Mouse (Mus musculus) MEL-GATA-1-ER (cell line): Measurements from ENCODE around the gene Tapt1.
"Not testable (repeated sequence)": the region's sequence is repeated elsewhere in the genome, so short reads cannot be mapped to it uniquely, and the experiment has no call there.

Experiments used
- DNase-seq: peaks from one replicate; pipeline ENCODE4 v3.0.0-alpha.2; 2012; ENCODE audit warnings: low read depth; ENCODE audit errors: extremely low read depth

Tapt1 gene

DNA sequence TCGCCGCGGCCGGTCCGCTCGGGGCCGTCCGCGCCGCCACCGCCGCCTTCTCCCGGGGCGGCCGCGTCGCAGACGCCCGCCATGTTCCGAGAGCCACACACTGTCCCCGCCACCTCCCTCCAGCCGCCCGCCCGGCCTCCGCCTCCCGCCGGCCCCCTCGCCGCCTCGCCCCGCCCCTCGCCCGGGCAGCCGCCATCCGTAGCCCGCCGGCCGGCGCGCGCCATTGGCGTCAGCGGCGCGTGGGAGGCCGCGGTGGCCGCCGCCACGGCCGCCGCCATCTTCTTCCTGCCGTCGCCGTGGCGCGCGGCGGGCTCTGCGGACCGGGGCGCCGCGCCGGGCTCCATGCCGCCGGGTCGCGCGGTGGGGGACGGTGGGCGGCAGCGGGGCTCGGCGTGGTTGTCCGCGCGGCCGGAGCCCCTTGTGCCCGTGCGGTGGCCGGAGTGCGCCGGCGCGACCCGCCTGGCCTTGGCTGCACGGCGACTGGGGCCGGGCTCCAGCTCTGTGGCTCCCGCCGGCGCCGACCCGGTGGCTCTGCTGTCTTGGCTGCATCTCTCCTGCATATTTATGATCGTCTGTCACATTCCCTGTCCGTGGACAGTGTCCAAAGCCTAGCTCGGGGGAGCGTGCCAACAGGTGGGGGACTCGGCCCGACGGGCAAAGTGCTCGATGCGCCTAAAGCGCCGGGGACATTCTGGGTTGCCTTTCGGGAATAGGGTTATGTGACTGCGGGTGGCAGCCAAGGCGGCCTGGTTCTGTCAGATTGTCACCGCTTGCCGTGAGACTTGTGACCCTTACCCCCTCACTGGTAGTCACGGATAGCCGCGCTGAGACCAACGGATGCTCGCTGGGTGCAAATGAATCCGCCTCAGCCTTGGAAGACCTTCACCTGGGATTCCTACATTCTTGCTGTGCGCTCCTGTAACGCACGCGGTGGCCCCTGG is at the start of gene Tapt1:
Gene Tapt1 (minus strand): TSS at position 106 of the 941 bp plus-strand sequence.
- DNase-seq = no peak

DNA sequence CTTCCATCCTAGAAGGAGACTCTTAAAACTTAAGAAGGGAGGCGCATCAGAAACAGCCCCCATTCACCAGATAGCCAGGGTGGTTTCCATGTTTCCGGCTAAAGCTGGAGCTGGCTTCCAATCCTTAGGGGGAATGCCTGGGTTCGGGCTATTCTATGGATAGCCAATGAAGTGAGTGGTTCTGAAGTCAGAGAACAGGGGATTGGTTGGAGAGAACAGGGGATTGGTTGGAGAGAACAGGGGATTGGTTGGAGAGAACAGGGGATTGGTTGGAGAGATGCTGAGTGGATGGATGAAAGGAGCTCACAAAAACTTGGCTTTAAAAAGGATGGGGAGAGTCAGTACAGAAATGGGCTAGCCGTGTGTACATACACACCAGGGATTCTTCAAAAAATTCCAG is 45.1 kb upstream of the Tapt1 start:
- DNase-seq = no peak

DNA sequence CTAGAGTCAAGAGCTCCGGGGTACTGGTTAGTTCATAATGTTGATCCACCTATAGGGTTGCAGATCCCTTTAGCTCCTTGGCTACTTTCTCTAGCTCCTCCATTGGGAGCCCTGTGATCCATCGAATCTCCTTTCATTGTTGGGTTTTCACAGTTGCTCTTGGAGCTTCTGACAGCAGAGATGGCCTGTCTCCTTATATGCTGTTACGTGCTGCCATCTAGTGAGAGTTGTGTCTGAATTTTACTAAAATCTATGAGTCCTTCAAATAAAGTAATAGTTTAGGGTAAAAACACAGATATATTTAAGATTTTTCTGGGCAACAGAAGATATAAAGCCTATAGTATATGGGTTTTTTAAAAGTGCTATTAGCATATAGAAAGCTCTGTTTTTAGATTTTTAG is 42.1 kb upstream of the Tapt1 start:
- DNase-seq = not testable (repeated sequence)

DNA sequence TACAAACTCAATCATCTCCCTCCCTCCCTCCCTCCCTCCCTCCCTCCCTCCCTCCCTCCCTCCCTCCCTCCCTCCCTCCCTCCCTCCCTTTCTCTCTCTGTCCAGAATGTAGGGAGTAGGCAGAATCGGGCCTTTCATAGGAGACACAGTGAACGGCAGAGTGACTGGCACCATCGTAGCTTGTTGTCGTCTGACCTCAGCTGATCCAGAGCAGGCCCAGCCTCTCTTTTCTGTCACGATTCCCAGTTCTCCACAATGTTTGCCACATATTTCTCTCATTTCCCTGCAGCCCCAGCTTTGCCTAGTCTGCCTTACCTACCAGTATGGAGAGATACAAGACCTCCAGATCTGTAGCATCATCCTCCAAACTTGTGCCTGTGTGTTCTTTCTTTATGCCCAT is 35.3 kb upstream of the Tapt1 start:
- DNase-seq = no peak

DNA sequence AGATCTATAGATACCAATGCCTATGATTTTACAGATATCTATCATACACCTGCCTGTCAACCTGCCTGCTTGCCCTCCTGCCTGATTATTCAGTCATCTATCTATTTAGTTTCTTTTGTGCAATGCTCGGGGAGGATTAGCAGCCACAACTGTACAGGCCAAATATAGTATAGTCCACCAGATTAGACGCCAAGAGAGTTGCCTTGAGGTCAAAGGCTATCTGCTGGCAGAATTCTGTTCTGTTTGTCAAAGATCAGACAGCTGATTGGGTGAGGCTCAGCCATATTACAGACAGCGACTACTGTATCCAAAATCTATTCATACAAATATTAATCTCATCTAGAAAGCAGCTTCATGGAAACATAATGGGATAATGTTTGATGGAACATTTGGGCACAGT is 34.7 kb upstream of the Tapt1 start:
- no peak for DNase-seq

DNA sequence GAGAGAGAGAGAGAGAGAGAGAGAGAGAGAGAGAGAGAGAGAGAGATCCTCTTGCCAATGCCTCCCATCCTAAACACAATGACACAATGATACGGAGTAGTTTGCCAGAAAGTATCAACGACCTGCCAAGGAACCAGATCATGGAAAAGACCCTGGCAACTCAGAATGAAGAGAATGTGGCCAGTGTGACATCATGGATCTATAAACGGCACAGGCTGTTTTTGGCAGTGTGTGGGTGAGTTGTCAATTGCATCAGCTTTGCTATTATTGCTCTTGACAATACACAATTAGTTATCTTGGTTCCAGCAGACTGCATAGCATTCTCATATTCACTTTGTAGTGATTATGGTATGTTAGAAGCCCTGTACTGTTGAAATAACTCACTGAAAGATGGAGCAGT is 33.3 kb upstream of the Tapt1 start:
- DNase-seq = no peak

DNA sequence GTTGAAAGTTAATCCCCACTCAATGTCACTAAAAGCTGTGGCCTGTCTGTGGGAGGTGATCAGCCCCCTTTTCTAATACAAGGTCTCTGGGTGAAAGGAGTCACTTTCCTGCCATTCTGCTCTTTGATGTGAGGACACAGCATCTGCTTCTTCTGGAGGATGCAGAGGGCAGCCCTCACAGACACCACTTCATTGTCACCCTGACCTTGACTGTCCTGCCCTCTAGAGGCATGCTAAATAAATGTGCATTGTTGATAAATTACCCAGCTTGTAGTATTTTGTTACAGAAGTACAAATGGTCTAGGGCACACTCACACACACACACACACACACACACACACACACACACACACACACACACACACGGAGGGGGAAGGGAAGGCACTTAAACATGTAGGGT is 31.7 kb upstream of the Tapt1 start:
- no peak for DNase-seq

DNA sequence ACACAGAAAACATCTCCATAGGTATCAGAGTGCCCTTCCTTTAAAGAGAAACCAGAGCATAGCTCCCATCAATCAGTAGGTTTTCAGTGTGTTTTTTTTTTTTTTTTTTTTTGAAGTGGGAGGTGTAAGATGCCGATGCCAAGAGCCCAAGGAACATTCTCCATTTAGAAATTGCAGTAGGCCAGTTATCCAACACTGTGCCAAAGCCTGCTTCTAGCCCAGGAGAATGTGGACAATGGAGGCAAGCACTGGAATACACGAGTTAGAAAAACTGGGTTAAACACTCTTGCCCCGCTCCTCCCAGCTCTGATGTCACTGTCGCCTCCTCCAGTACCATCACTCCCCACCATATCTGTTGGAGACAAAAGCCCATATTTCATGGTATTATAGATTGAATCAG is 31.0 kb upstream of the Tapt1 start:
- no peak for DNase-seq

DNA sequence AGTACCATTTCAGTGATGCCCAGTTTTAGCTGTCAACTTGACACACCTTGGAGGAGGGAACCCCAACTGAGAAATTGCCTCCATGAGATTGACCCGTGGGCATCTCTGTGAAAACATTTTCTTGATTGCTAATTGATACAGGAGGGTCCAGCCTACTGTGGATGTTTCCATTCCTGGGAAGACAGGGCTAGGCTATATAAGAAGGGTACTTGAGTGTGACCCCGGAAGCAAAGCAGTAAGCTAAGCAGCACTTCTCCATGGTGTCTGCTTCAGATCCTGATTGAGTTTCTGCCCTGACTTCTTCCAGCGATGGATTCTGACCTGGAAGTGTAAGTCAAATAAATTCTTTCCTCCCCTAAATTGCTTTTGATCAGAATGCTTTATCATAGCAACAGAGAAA is 30.1 kb upstream of the Tapt1 start:
- no peak for DNase-seq

DNA sequence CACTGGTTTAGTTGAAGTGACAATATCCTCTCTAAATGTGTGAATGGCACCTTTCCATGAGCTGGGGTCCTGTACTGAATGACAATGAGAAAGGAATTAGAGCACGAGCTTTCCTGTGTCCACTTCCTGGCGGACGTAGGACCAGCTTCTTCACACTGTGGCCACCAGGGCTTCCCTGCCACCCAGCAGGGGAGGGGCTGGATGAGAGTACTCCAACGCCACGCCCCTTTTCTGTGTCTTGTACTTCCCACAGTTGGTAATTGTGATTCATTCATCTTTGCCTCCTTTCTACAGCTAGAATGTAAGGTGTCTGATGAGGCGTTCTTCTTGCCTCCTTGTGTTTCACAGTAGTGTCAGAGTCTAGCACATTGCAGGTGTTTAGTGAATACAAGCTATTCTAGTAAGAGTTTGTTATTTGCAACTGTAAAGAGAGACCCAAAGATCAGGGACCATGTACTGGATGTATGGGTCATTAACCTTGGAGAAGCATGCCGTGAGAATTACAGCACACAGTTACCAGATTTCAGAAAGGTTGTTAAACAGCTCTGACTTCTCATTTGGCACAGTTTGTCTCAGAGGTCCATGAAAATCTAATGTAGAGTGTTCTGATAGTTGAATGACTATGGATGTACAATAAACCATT is 29.5 kb upstream of the Tapt1 start:
- DNase-seq = no peak

DNA sequence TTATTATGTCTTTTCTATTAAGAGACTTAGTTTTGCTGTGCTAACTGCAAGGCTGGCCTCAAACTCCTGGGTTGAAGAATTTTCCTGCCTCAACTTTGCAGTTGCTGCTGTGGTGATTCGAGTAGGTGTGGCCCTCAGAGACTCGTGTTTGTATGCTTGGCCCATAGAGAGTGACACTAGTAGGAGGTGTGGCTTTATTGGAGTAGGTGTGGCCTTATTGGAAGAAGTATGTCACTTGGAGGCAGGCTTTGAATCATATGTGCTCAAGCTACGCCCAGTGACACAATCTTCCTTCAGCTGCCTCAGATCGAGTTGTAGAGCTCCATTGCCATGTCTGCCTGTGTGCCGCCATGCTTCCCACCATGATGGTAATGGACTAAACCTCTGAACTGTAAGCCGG is 27.0 kb upstream of the Tapt1 start:
- no peak for DNase-seq

DNA sequence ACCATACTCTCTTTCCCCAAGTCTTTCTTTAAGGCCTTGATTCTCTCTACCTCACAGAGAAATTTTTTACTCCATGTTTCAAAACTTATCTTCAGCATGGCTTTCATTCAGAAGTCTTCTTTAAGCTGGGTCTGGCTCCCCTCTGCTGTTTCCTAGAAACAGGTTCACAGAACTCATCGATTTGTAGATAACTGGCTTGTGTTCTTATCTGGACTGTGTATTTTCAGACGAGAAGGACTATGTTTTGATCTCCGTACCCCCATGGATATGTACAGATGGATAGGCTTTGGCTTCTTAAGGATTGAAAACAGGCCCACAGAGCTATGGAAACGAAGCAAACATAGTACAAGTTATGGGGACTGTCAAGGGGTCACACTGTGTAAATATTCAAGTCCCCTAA is 26.0 kb upstream of the Tapt1 start:
- DNase-seq = no peak

DNA sequence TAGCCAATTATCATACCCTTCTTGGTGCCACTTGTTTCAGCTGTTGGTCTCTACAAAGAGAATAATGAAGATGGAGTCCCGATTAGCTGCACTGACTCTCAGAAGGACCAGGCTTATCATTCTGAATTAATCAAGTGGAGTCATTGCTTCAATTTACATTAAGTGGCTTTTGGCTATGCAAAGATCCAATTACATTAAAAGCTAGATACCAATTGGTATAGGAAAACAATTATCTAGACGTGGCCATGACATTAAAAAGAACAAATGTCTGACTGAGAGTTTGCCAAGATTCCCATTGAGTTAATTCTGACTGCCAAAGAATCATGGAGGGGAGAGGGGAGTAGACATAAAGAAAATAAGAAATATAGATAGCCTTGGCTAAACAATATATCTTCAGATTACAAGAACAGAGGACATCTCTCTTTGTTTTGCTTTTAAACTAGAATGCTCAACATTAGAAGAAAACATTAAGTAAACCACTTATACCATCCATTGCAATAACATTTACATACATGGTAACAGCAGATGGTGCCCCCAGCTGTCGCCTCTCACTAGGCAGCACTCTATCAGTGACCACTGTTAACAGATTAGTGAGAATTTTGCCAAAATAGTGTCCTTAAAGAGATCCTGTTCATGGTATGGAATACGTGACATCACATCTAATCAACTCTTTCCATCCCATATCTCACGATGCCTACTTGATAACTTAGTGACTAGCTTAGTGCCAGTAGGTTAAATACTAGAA is 24.0 kb upstream of the Tapt1 start:
- no peak for DNase-seq

DNA sequence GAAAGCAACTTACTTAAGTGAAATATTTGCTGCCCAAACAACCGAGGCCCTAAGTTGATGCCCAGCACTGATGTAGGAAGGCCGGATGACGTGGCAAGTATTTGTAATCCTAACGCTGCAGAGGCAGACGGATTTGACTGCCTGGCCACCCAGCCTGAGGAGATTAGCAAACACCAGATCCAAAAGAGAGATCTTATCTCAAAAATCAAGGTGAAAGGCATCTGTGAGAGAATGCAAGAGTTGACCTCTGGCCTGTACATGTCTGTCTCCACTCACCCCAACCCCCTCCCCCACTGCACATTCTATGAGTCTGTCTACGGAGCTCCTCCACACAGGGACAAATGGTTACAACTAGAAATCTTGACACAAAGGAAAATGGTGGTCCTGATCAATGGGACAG is 22.9 kb upstream of the Tapt1 start:
- DNase-seq = no peak

DNA sequence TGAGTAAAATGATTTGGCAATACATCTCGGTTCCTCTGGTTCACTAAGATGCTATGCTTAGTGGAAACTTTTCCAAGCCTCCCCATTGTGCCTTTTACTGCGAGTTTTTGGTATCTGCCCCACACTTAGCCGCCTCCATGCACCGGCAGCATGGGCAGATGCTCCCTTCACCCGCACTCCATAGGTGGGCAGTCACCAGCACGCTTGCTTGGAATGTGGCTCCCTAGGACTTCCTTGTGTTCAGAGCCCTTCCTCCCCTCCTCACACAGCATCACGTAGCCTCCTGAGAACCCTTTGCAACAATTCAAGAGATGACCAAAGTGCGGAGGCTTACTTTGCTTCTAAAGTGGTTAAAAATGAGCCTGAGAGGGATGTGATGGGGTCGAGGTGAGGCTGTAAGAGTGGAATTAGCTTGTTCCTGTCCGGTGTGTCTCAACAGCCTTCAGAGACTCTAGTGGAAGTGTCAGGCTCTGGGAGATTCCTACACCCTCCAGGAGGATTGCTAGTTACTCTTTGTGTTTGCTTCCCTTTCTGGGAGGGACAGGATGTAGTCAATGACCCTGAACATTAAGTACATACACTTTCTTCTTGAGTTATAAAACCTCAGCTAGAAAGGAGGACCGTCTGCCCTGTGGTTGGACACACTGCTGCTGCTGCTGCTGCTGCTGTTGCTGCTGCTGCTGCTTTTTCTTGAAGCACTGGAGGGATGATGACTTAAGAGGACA is 20.2 kb upstream of the Tapt1 start:
- no peak for DNase-seq

DNA sequence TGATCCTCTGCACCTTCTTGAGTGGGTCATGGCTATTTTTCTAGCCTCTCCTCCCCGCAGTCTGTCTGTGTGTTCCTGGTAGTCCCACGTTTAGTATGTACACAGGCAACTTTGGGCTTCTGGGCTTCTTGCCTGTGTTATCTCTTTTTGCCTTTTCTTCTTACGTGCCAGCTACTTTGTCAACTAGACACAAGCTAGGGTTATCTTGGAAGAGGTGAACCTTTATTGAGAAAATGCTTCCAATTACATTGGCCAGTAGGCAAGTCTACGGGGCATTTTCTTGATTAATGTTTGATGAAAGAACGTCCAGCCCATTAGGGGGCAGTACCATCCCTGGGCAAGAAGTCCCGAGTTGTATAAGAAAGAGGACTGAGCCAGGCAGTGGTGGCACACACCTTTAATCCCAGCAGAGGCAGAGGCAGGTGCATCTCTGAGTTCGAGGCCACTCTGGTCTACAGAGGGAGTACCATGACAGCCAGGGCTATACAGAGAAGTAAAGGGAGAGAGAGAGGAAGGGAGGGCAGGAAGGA is 18.5 kb upstream of the Tapt1 start:
- no peak for DNase-seq

DNA sequence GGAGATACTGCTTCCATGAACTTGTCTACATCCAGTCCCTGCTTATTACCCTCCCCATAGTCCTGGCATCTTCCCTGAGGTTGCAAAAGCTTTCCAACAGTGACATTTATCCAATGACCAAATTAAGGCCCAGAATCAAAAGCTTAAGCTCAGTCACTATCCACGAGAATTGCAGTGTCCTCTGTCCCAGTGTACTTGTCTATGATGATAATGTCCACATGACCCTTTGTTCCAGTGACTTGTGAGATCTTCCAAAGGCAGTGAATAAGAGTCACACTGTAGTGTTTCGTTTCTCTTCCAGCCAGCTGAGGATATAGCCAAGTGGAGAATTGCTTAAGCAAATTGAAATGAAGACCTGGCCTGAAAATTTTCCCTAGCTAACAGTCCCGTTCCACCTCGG is 16.4 kb upstream of the Tapt1 start:
- no peak for DNase-seq

DNA sequence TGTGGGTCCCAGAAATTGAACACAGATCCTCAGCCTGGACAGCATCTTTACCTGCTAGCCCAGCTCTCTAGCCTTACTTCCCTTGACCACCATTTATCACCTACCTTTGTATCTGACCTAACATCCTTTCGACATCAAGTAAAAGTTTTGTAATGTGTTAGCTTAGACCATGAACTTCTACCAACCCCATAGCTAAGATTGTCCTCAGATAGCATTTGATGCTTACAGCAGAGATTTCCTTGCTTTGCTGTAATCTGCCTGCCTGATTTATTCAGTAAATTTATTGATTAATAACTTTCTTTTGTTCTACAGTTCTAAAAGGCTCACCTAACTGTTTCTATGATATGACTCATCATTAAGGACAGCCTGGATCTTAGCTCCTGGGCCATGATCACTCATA is 15.3 kb upstream of the Tapt1 start:
- no peak for DNase-seq

DNA sequence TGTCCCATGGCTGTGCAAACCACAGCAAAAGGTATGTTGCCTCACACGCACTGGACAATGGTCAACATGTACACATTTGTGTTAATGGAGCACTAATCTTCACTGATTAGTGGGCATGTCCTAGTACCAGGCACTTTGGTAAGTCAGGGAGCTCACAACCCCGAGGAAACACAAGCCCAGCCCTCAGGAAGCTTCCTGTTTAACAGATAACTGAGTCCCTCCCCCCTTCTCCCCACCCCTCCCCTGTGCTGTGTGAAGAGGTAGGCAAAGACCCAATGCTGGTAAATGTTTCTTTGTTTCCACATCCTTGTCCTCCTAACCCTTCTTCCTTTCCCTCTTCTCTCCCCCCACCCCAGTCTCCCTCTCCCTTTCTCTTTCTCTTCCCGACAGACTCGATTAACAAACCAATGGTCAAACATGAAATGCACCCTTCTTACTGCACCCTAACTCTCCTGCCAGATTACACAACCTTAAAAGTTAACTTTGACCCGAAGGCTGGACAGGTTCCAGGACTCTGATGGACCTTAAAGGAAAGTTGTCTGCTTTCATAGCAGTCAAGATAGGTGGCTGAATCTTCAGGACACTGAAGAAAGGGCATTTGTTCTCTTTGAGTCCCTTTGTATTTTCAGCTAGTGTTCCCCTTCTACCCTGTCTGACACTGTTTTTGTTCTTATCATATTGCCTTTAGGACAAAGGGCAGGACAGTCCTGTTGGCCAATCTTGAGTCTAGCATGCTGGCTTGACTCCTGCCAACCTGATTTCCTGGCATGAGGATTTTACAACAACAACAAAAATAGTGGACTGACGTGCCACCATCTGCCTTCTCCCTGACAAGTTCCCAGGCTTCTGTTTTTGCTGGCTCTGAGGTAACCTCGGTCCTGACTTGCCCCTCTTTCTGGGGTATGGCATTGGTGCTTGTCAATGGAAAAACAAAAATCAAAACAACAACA is 13.0 kb upstream of the Tapt1 start:
- no peak for DNase-seq

DNA sequence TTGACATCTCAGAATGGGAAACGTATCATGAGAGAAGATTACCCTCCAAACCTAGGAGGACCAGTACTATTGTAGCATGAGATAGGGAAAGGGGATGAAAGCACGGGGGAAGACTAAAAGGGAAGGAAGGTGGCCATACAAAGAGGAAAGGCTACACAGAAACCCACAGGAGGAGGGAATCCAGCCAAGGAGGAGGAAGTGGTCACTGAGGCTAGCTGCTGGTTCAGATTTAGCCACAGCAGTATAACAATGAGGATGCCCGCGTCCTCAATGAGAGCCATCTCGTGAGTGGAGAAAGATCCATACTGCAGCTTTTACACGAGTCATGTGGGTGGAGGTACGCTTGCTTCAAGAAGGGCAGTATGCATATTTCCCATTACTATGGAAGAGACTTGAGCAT is 11.8 kb upstream of the Tapt1 start:
- DNase-seq = no peak
